Mouse (Mus musculus): Measurements from ENCODE around the gene Cops7a. TPM values are rescaled to one million over a fixed set of nuclear protein-coding genes. Genes with fewer than 3 reads are reported as not detected.

Gene Cops7a
- polyA plus RNA-seq, 1 experiment from 2014 or later: 99.8 TPM

DNA sequence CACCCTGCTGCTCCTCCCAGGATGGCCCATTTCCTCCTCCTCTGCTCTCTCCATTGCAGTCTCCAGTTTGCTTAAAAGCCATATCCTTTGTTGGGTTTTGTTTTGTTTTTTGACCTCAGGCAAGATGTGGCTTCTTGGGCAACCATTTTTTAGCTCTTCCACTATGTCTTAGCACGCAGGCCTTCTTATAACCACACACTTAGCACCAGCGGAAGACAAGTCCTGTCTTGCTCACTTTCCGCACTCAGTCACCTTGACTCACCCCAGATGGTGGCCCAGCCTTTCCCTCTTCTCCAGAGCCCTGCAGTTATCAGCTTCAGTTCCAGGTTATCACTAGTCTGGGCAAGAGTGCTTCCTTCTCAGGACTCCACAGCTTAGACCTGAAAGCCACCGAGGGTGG lies 10.1 kb downstream of the Cops7a start:
- Histone ChIP-seq H3K36me3 (peaks cover 48% of the 10 kb centered on the region), H3K4me3 (no peak overlapping the region), H3K27ac (no peak overlapping the region), H3K9ac (no peak overlapping the region), H3K4me2 (replicated peaks) (no peak overlapping the region), H3K27me3 (replicated peaks) (no peaks in the 10 kb centered on the region), H3K9me3 (no peaks in the 10 kb centered on the region), H3K4me1 (no peaks in the 10 kb centered on the region)
- WGBS: 92% methylated on average over 4 of the region's 4 CpGs
- ATAC-seq (ENCODE audit: low FRiP score, low read depth): no peak

DNA sequence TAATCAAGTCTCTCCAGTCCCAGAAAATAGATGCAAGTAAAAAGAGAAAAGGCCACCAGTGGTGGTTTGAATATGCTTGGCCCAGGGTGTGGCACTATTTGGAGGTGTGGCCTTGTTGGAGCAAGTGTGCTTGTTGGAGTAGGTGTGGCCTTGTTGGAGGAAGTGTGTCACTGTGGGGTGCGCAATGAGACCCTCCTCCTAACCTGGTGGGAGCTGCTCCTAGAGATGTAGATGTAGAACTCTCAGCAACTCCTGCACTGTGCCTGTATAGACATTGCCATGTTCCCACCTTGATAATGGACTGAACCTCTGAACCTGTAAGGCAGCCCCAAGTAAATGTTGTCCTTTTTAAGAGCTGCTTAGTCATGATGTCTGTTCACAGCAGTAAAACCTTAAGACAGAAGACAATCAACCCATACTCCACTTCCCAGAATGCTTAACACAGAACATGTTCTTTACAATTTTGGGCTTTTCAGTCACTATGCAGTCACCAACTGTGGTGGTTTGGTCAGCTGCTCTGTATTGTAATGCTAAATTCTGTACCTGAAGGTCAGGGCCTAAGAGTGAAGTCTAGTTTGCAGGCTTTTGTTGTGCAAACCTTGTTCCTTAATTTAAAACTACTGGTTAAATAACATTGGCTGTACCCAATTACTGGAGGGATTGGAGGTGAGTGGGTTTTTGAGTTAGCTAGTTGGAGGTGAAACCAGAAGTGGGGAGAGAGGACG lies 11.2 kb downstream of the Cops7a start:
- Histone ChIP-seq H3K9ac (no peak overlapping the region), H3K4me3 (no peak overlapping the region), H3K27ac (no peak overlapping the region), H3K27me3 (replicated peaks) (no peaks in the 10 kb centered on the region), H3K4me2 (replicated peaks) (no peak overlapping the region), H3K4me1 (no peaks in the 10 kb centered on the region), H3K36me3 (peaks cover 37% of the 10 kb centered on the region), H3K9me3 (no peaks in the 10 kb centered on the region)
- 90% methylated on average over 2 of the region's 2 CpGs for WGBS
- no peak for ATAC-seq (ENCODE audit: low FRiP score, low read depth)

DNA sequence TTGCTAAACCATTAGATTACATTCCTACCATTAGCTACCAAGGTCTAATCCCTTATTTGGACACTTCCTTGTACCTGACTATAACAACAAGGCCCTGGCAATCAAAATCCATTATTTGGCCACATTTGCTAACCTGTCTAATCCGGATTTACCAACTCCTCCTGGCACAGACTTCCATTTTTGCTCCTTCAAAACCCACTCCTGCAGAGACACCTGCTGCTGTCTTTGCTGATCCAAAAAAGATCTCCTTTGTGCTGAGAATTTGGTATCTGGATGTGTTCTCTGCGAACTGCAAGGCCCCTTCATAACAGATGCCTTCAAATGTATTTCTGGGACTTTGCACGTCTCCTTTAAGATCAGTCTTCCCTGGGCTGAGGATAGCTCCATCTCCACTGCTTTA lies 21.8 kb downstream of the Cops7a start:
- no peak for ATAC-seq (ENCODE audit: low FRiP score, low read depth)
- WGBS: 91% methylated on average over 3 of the region's 3 CpGs
- H3K27ac ChIP-seq: no peak overlapping the region
- no peak overlapping the region for H3K4me2 ChIP-seq (replicated peaks)
- H3K36me3 ChIP-seq: peaks cover 13% of the 10 kb centered on the region
- H3K4me3 ChIP-seq: no peak overlapping the region
- H3K4me1 ChIP-seq: no peaks in the 10 kb centered on the region
- no peaks in the 10 kb centered on the region for H3K27me3 ChIP-seq (replicated peaks)
- no peaks in the 10 kb centered on the region for H3K9me3 ChIP-seq
- H3K9ac ChIP-seq: no peak overlapping the region

DNA sequence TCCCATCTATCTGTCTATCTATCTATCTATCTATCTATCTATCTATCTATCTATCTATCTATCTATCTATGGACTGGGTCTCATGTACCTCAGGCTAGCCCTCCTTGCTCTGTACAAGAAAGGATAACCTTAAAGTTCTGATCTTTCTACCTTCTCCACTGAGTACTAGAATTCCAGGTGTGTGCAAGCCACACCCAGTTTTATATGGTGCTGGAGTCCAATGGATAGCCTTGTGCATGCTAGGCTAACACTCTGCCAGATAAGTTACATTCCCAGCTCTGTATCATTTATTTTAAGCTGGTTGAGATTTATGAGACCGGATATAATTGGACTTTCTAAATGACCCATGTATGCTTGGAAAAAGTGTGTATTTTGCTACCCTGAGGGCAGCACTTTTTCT lies 23.7 kb downstream of the Cops7a start:
- Histone ChIP-seq H3K9me3 (no peaks in the 10 kb centered on the region), H3K27me3 (replicated peaks) (no peaks in the 10 kb centered on the region), H3K4me1 (no peaks in the 10 kb centered on the region), H3K4me3 (no peak overlapping the region), H3K4me2 (replicated peaks) (no peak overlapping the region), H3K9ac (no peak overlapping the region), H3K27ac (no peak overlapping the region), H3K36me3 (peaks cover 27% of the 10 kb centered on the region)
- ATAC-seq (ENCODE audit: low FRiP score, low read depth): no peak
- WGBS: 93% methylated on average over 1 of the region's 1 CpGs

DNA sequence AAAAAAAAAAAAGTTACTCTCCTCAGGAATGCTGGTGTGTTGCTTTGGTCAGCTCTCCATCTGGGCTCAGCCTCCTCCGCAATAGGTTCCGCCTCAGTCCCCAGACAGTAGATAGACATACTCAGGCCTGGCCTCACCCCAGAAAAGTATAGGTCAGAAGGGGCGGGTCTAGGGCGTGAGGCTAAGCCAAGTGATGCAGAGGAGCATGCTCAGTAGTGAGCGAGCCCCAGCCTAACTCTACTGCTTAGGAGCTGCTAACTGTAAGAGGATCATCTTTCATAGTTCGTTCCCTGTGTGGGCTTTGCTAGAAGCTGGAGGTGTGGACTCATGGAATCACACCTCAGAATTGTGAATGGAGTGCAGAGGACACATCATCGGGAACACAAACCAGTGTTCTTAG lies 26.8 kb downstream of the Cops7a start:
- H3K27ac ChIP-seq: no peak overlapping the region
- no peak overlapping the region for H3K4me2 ChIP-seq (replicated peaks)
- H3K36me3 ChIP-seq: peaks cover 58% of the 10 kb centered on the region
- H3K27me3 ChIP-seq (replicated peaks): no peaks in the 10 kb centered on the region
- no peaks in the 10 kb centered on the region; the same call in 1 of the 2 replicates for H3K4me1 ChIP-seq
- 94% methylated on average over 7 of the region's 7 CpGs for WGBS
- no peak overlapping the region for H3K4me3 ChIP-seq
- ATAC-seq (ENCODE audit: low FRiP score, low read depth): no peak
- H3K9ac ChIP-seq: no peak overlapping the region
- no peaks in the 10 kb centered on the region for H3K9me3 ChIP-seq

DNA sequence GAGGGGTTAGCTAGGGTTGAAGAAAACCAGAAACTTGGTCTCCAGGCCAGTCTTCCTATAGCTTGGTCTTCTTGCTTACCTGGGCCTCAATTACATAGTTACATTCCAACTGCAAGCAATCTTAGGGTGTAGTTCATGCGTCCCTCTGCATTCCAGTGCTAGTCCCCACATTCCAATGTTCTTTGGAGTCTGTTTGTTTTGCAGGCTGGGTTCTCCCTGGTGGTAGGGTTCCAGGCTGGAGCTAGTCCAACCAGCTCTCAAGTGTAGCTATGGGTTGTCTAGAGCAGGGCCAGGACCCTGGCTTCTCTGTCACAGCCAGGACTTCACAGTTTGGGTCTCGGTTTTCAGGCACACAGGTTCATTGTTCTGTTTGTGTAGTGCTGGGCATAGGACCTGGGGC lies 27.8 kb downstream of the Cops7a start:
- Histone ChIP-seq H3K27me3 (replicated peaks) (no peaks in the 10 kb centered on the region), H3K9me3 (no peaks in the 10 kb centered on the region), H3K36me3 (peaks cover 66% of the 10 kb centered on the region), H3K4me1 (peaks cover 5% of the 10 kb centered on the region), H3K4me3 (no peak overlapping the region), H3K4me2 (replicated peaks) (no peak overlapping the region), H3K27ac (no peak overlapping the region), H3K9ac (no peak overlapping the region)
- ATAC-seq (ENCODE audit: low FRiP score, low read depth): no peak
- 92% methylated on average over 2 of the region's 2 CpGs for WGBS

DNA sequence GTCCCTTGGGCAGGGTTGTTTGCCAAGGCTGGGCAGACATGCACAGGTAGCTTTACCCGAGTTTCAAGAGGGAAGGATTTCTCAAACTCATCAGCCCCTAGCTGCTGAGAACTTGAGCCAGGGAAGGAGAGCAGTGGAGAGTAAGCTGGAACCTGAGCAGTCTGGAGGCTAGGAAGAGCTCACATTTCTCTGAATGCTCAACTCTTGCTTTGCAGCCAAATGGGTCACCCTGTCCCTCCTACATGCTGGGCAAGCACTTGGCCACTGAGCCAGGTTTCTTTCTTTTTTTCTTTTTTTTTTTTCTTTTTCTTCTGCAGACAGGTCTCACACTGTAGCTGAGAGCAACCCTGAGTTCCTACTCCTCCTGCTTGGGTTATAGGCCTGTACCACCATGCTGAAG lies 28.7 kb downstream of the Cops7a start:
- no peak overlapping the region for H3K4me2 ChIP-seq (replicated peaks)
- H3K27me3 ChIP-seq (replicated peaks): no peaks in the 10 kb centered on the region
- ATAC-seq (ENCODE audit: low FRiP score, low read depth): no peak
- H3K4me1 ChIP-seq: peaks cover 11% of the 10 kb centered on the region
- H3K9ac ChIP-seq: no peak overlapping the region
- no peak overlapping the region for H3K4me3 ChIP-seq
- WGBS: 79% methylated on average over 1 of the region's 1 CpGs
- H3K9me3 ChIP-seq: no peaks in the 10 kb centered on the region
- peaks cover 67% of the 10 kb centered on the region for H3K36me3 ChIP-seq
- H3K27ac ChIP-seq: no peak overlapping the region

DNA sequence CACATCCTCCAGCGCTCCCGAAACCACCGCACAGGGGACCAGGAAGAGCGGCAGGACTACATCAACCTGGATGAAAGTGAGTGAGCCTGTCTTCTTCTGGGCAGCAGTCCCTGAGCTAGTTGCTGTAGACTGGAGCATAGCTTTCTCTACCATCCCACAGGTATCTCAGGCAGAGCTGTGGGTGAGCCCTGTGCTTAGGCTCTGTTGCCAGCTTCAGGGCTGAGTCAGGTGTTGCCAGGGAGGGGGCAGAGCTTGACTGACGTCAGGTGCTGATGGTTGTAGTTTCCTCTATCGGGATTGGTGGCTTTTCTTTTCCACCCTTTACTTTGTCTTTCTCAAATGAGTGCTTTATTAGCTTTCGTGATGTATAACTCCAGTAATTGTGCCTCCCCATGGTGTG lies 30.7 kb downstream of the Cops7a start:
- no peak overlapping the region for H3K4me3 ChIP-seq
- ATAC-seq (ENCODE audit: low FRiP score, low read depth): no peak
- peaks cover 62% of the 10 kb centered on the region for H3K36me3 ChIP-seq
- no peak overlapping the region for H3K27ac ChIP-seq
- 94% methylated on average over 7 of the region's 7 CpGs for WGBS
- no peak overlapping the region for H3K9ac ChIP-seq
- H3K4me1 ChIP-seq: peaks cover 20% of the 10 kb centered on the region
- no peaks in the 10 kb centered on the region for H3K9me3 ChIP-seq
- no peaks in the 10 kb centered on the region for H3K27me3 ChIP-seq (replicated peaks)
- no peak overlapping the region for H3K4me2 ChIP-seq (replicated peaks)

DNA sequence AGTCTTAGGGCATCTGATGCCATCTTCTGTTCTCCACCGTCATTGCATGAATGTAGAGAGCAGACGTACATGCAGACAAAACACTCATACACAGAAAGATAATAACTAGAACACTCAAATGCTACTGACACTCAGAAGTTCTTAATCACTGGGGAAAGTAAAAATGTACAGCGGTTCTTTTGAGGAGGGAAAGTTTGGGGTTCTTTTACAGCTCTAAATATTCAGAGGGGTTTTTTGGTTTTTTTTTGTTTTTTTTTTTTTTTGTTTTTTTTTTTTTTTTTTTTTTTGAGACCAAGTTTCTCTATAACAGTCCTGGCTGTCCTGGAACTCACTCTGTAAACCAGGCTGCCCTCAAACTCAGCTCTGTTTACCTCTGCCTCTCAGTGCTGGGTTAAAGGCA lies 32.2 kb downstream of the Cops7a start:
- Histone ChIP-seq H3K4me2 (replicated peaks) (peak overlapping the region; percentile 92; the same call in 1 of the 2 replicates), H3K9ac (no peak overlapping the region), H3K27me3 (replicated peaks) (no peaks in the 10 kb centered on the region), H3K4me1 (peaks cover 20% of the 10 kb centered on the region), H3K4me3 (peak overlapping the region; percentile 5; the same call in 1 of the 2 replicates), H3K9me3 (no peaks in the 10 kb centered on the region), H3K36me3 (peaks cover 51% of the 10 kb centered on the region), H3K27ac (no peak overlapping the region)
- no peak for ATAC-seq (ENCODE audit: low FRiP score, low read depth)
- 89% methylated on average over 3 of the region's 3 CpGs for WGBS

DNA sequence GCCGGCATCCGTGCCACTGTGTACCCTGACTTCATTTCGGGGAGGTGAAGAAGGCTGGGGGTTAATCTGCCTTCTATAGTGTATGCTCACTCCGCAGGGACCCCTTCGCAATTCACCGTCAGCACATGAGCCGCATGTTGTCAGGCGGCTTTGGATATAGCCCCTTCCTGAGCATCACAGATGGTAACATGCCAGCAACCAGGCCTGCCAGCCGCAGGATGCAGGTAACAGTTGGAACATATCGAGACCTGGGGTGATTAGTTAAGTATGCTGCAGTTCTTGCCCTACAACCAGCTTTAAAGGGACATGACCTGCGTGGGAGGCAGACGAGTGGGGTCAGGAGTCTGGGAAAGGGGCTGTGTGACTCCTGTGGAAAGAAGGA lies 33.0 kb downstream of the Cops7a start:
- Histone ChIP-seq H3K27me3 (replicated peaks) (no peaks in the 10 kb centered on the region), H3K27ac (0 out of 2 replicates have a peak overlapping the region, but pooled peaks have one; percentile 87), H3K4me2 (replicated peaks) (peak overlapping the region; percentile 92), H3K4me1 (peaks cover 20% of the 10 kb centered on the region), H3K36me3 (peaks cover 43% of the 10 kb centered on the region), H3K9ac (peak overlapping the region; percentile 99), H3K9me3 (no peaks in the 10 kb centered on the region), H3K4me3 (peak overlapping the region; percentile 97)
- no peak for ATAC-seq (ENCODE audit: low FRiP score, low read depth)
- 55% methylated on average over 12 of the region's 12 CpGs for WGBS

DNA sequence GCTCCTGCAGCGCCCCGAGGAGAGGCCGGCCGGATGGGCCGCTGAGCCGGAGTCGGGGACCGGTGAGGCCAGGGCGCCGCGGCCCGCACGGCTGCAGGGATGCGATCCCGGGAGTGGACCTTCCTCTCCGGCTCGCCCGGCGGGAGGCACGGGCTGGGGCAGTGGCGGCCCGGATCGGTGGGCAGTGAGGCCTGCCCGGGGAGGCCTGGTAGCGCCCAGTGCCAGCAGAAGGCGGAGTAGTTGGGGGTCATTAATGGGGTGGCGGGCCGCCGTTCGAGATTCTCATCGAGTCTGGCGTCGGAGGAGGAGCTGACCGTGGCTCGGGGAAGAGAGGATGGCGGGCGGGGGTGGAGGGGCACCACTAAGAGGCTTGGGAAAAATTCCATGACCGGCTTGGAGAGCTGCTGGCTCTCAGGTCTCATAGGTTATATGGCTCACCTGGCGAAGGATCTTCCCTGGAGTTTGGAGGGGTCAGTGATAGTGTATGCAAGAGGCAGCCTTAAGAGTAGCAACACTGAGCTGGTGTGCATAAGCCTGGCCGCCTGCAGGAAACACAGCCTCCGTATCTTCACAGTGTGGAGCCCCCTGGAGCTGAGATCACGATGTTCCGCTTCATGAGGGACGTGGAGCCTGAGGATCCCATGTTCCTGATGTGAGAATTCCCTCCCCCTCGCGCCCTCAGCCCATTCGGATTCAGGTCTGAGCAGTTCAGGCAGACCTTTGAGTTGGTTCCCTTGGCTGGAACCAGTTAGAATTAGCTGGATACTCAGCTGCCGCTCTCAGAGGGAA lies 33.6 kb downstream of the Cops7a start:
- Histone ChIP-seq H3K9me3 (no peaks in the 10 kb centered on the region), H3K4me1 (peaks cover 20% of the 10 kb centered on the region), H3K9ac (peak overlapping the region; percentile 99), H3K36me3 (peaks cover 40% of the 10 kb centered on the region), H3K4me3 (peak overlapping the region; percentile 97), H3K27ac (peak overlapping the region; percentile 87), H3K4me2 (replicated peaks) (peak overlapping the region; percentile 92), H3K27me3 (replicated peaks) (no peaks in the 10 kb centered on the region)
- peak; percentile 42 for ATAC-seq (ENCODE audit: low FRiP score, low read depth)
- 1% methylated on average over 48 of the region's 48 CpGs for WGBS

DNA sequence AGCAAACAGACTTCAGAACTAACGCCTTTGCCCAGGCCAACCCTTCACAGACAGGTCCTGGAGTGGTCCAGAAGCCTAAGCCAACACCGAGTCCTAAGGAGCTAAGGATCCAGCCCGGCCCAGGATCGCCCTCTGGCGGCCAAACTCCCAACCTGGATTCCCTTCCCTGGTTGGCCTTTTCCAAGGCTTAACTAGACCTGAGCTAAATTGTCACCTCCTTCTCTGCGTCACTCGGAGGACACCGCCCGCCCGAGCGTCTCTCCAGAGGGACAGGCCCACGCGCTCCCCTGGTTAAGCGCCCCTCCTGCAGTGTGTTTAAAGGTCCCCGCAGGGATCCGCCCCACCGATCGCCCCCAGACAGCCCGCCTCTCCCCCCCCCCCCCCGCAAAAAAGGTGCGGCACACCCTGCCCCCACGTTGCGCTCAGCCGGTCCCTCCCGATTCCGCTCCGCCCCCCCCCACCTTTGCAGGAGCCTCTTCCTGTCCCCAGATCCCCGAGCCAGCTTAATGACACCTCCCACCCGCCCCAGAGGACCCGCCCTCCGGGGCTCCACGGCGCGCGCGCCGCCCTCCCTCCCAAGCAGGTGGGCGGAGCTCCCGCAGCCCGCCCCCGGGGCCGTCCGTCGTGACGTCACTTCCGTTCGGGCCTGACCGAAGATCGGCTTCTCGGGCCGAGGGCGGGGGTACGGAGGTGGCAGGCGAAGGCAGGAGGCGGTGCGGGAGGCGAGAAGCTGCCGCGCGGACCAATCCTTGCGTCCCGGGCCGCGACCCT lies 34.4 kb downstream of the Cops7a start, which contains the start of gene Mlf2:
Mlf2 (plus strand) TSS at position 633 of the 771 bp plus-strand sequence.
- peak within 1 kb of the TSS; percentile 97 for H3K4me3 ChIP-seq
- peaks cover 33% of the 10 kb centered on the region for H3K36me3 ChIP-seq
- H3K27ac ChIP-seq: peak within 1 kb of the TSS; percentile 87
- peak within 1 kb of the TSS; percentile 92 for H3K4me2 ChIP-seq (replicated peaks)
- under 1% methylated on average over 59 of the region's 64 CpGs for WGBS
- H3K9ac ChIP-seq: peak within 1 kb of the TSS; percentile 99
- H3K4me1 ChIP-seq: peaks cover 20% of the 10 kb centered on the region
- ATAC-seq (ENCODE audit: low FRiP score, low read depth): peak; percentile 94
- H3K9me3 ChIP-seq: no peaks in the 10 kb centered on the region
- H3K27me3 ChIP-seq (replicated peaks): no peaks in the 10 kb centered on the region
